Mouse (Mus musculus) kidney, adult 2 months (tissue): ENCODE data around the gene Nrxn3. TPM values are rescaled to one million over a fixed set of nuclear protein-coding genes. Genes with fewer than 3 reads are reported as not detected.

ENCODE experiments used
- DNase-seq: peaks from one replicate; pipeline ENCODE4 v3.0.0; 2021
- H3K27ac ChIP-seq: fragments of 200-500 bp; 2 replicates; pipeline ENCODE4 v1.5.1; 2012; ENCODE audit warnings: low read depth, low read length, control low read depth, inconsistent platforms; ENCODE audit not compliant: insufficient read depth
- H3K27me3 ChIP-seq: fragments of 200-500 bp; replicated peaks from 2 replicates; pipeline ENCODE4 v1.6.1; 2012; ENCODE audit warnings: mild to moderate bottlenecking, moderate library complexity, low read length, inconsistent platforms; ENCODE audit not compliant: control insufficient read depth, insufficient read depth
- H3K36me3 ChIP-seq: fragments of 200-500 bp; 2 replicates; pipeline ENCODE4 v1.6.1; 2012; ENCODE audit warnings: mild to moderate bottlenecking, moderate library complexity, low read length, inconsistent platforms; ENCODE audit not compliant: control insufficient read depth, insufficient read depth
- H3K4me1 ChIP-seq: fragments of 200-500 bp; 2 replicates; pipeline ENCODE4 v1.6.1; 2011; ENCODE audit warnings: low read length; ENCODE audit not compliant: control insufficient read depth, insufficient read depth
- H3K4me3 ChIP-seq: fragments of 200-500 bp; 2 replicates; pipeline ENCODE4 v1.5.1; 2011; ENCODE audit warnings: mild to moderate bottlenecking, low read depth, low read length, control low read depth; ENCODE audit not compliant: insufficient read depth
- CTCF ChIP-seq: fragments of 200-500 bp; conservative IDR thresholded peaks from 2 replicates; pipeline ENCODE4 v1.5.1; 2011; ENCODE audit warnings: low read depth, mild to moderate bottlenecking, control low read depth, low read length, moderate library complexity, mixed read lengths; ENCODE audit not compliant: insufficient read depth, insufficient read length
- POLR2A ChIP-seq: fragments of 200-500 bp; IDR thresholded peaks from one replicate; pipeline ENCODE4 v1.6.1; 2011; ENCODE audit warnings: low read depth, low read length, control low read depth
- WGBS: fragments of 180-500 bp; shearing (Covaris S2); methylation state at CpG from one replicate; pipeline ENCODE4 v1.1.7; 2018; 5-methylcytosine and 5-hydroxymethylcytosine counted together
- polyA plus RNA-seq: library from polyadenylated mRNA; depleted of rRNA; stranded (reverse); fragments of >200 nt; gene quantifications from 2 replicates; pipeline ENCODE4 v1.2.3, GENCODE M21; 2012

Nrxn3 gene
- polyA plus RNA-seq, 1 experiment: 0.39 TPM

DNA sequence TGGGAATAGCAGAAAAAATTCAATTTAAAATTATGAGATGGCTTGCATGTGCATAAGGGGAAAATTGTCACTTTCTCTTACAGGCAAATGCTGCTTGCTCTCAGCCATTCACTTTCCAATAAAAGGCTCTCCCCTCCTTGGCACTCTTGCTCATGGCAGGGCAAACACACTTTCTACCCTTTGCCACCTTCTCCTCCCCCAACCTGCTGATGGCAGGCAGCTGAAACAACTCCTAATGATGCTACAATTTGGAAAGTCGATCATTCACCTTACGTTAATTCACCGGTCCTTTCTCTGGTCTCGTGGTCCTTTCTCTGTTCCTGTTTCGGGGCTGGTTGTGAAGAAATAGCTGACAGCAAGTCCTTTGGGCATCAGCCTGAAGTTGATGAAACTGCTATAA lies 1091.0 kb downstream of the Nrxn3 start:
- no peak overlapping the region for H3K27ac ChIP-seq
- no peak for DNase-seq
- no peaks in the 10 kb centered on the region for H3K27me3 ChIP-seq
- no peaks in the 10 kb centered on the region for H3K36me3 ChIP-seq
- H3K4me1 ChIP-seq: no peaks in the 10 kb centered on the region
- H3K4me3 ChIP-seq: no peak overlapping the region
- WGBS: 62% methylated on average over 5 of the region's 5 CpGs
- no peak for TF ChIP-seq POLR2A
- TF ChIP-seq CTCF: no peak

DNA sequence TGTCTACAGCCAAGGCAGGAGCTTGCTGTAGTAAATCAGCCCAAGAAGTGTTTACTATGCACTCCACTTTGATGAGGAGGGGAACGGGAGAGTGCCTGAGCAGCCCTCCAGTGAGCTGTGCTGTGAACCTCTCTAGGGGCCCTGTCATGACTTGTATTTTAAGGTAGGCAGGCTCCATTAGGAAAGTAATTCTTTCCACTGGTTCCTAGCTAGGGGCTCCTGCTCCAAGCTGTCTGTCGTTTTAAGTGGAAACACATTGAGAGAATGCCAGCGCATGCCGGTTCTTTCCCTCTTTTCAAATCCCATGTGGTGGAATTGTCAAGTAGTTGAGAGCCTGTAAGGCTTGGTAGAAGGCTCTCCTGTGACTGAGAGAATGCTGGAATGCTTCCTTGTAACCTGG lies 1091.9 kb downstream of the Nrxn3 start:
- no peak for TF ChIP-seq CTCF
- TF ChIP-seq POLR2A: no peak
- no peak overlapping the region for H3K4me3 ChIP-seq
- DNase-seq: no peak
- WGBS: 61% methylated on average over 4 of the region's 4 CpGs
- no peaks in the 10 kb centered on the region for H3K4me1 ChIP-seq
- H3K36me3 ChIP-seq: no peaks in the 10 kb centered on the region
- no peaks in the 10 kb centered on the region for H3K27me3 ChIP-seq
- no peak overlapping the region for H3K27ac ChIP-seq

DNA sequence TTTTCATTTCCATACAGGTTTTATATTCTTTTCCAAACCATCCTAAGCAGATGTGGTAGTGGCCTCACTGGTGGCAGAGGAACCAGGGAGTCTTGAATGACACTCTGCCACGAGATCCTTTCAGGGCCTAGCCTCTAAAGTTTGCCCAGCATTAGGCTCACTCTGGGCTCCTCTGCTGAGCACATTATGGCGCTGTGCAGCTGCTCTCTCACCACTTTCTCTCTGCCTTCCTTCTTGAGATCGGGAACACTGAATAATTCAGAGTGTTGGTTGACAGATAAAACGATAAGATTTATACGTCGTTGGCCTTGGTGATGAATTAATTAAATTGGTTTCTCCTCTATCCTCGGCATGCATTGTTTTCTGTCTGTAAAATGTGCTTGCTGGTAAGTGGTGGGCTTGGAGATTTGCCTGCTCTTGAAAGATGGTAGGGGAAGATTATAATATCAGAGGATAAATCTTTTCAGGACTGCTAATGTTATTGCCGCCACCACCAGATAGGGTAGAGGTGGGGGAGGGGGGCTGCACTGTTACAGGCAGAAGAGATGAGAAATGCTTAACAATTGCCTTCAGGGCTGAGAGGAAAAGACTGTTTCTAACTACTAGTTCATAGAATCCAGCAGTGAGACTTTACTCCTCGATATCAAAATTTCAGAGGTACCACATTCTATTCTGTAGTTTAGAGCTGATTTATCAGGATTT lies 1094.5 kb downstream of the Nrxn3 start:
- WGBS: 61% methylated on average over 9 of the region's 9 CpGs

DNA sequence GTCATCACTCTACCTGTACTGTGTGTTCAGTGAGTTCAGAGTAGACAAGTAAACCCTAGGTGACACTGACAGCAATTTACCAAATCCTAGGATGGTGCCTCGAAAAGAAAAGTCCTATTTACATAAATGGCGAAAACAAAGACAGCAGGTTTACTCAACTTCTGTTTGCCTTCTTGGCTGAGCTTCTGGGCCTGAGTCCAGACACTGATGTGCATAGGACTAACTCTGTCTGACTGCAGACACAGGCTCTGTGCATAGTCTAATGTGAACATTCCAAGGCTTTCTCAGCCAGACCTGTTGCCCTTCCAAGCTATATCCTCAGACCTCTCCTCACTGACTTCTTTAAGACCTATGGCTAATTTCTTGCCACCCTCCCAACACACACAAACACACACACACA lies 1095.5 kb downstream of the Nrxn3 start:
- Histone ChIP-seq H3K27me3 (no peaks in the 10 kb centered on the region), H3K36me3 (no peaks in the 10 kb centered on the region), H3K27ac (no peak overlapping the region), H3K4me1 (no peaks in the 10 kb centered on the region), H3K4me3 (no peak overlapping the region)
- DNase-seq: no peak
- WGBS: 89% methylated on average over 2 of the region's 2 CpGs
- TF ChIP-seq CTCF: no peak

More for the DNA sequence above, 1094.5 kb downstream of the Nrxn3 start:
- Histone ChIP-seq H3K36me3 (no peaks in the 10 kb centered on the region), H3K27ac (no peak overlapping the region), H3K4me1 (no peaks in the 10 kb centered on the region), H3K4me3 (no peak overlapping the region), H3K27me3 (no peaks in the 10 kb centered on the region)
- no peak for TF ChIP-seq POLR2A
- TF ChIP-seq CTCF: no peak
- DNase-seq: no peak

DNA sequence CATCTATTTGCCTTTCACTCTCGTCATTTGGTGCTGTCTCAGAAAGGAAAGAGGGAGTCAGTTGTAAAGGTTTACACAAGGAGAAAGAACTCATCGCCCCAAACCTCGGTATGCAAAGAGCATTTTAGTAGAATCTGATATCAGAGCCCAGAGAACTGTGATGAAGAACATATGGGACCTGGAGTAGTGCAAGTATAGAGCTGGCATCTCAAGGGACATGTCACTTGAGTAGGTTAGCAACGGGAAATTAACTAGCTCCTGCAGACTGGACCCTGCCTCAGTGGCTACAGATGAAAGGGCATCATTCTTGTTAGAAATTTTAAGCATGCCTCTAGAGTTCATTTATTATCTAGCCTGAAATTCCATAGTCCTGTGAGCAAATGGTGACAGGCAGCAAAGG lies 1099.5 kb downstream of the Nrxn3 start:
- no peak overlapping the region for H3K4me3 ChIP-seq
- WGBS: 36% methylated on average over 4 of the region's 4 CpGs

DNA sequence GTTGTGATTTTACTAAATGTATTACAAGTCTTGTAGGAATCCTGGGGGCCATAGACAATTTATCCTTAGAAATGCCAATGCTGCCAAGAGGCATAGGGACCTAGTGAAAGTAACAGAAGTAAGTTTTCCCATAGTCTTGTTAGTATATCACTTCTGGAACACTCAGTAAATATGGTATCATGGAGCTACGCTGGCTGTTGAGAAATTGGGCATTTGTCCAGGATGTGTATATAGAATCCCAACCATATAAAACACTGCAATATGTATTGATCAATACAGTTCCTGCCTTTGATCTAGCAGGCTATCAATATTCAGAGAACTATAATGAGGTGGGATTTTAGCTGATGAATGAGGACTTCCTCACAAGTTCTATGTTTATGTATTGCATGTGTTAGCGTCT lies 1107.3 kb downstream of the Nrxn3 start:
- Histone ChIP-seq H3K4me3 (no peak overlapping the region), H3K27me3 (no peaks in the 10 kb centered on the region), H3K27ac (no peak overlapping the region), H3K4me1 (no peaks in the 10 kb centered on the region), H3K36me3 (no peaks in the 10 kb centered on the region)
- no peak for DNase-seq
- WGBS: 92% methylated on average over 2 of the region's 2 CpGs
- TF ChIP-seq CTCF: no peak
- TF ChIP-seq POLR2A: no peak

More for the DNA sequence above, 1099.5 kb downstream of the Nrxn3 start:
- no peak for DNase-seq
- Histone ChIP-seq H3K27ac (no peak overlapping the region), H3K4me1 (no peaks in the 10 kb centered on the region), H3K27me3 (no peaks in the 10 kb centered on the region), H3K36me3 (no peaks in the 10 kb centered on the region)
- TF ChIP-seq POLR2A: no peak
- TF ChIP-seq CTCF: no peak

DNA sequence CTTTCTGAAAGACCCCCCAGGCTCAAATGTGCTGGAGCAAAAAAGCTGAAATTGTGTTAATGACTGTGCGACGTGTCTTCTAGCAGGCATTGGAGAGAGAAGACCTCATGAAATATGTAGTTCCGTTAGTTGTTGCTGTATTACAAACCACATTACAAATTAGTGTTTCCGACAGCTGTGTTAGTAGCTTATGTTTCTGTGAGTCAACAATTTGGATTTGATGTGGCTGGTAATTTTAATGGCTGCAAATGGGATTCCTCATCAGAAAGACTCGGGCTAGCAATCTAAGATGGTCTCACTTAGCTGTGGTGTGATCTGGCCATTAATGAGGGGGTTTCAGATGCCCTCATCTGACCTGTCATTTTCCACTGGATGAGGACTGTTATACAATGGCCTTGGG lies 1107.7 kb downstream of the Nrxn3 start:
- no peak for DNase-seq
- H3K4me1 ChIP-seq: no peaks in the 10 kb centered on the region
- TF ChIP-seq CTCF: no peak
- TF ChIP-seq POLR2A: no peak
- H3K36me3 ChIP-seq: no peaks in the 10 kb centered on the region
- H3K27me3 ChIP-seq: no peaks in the 10 kb centered on the region
- H3K27ac ChIP-seq: no peak overlapping the region
- WGBS: 83% methylated on average over 5 of the region's 5 CpGs
- H3K4me3 ChIP-seq: no peak overlapping the region

DNA sequence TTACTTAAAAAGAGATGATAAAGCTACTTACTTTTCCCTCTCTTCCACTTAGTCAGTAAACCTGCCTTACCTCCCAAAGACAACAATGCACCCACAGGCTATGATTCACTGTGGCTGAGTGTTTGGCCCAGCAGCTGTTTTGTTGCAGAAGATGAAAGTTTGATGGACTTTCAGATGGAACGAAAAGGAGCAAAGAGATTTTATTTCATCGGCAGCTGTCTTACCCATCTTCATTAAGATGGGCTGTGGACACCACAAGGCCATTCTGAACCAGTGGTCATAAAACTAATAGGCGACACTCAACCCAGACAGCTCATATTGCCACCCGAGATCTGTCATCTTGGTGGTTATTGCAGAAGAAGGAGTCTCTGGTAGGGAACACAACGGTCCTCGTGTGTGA lies 1108.6 kb downstream of the Nrxn3 start:
- no peak for DNase-seq
- Histone ChIP-seq H3K4me3 (no peak overlapping the region), H3K4me1 (no peaks in the 10 kb centered on the region), H3K36me3 (no peaks in the 10 kb centered on the region), H3K27me3 (no peaks in the 10 kb centered on the region), H3K27ac (no peak overlapping the region)
- WGBS: 31% methylated on average over 6 of the region's 6 CpGs
- TF ChIP-seq POLR2A (no peak), CTCF (no peak)
